Mouse (Mus musculus) heart, adult 2 months (tissue): ENCODE data around the gene Nrf1. TPM values are rescaled to one million over a fixed set of nuclear protein-coding genes. Genes with fewer than 3 reads are reported as not detected.

Source experiments
- DNase-seq, 2 experiments: peaks; one replicate each; pipeline ENCODE4 v3.0.0; 2021
- H3K27ac ChIP-seq: fragments of 200-600 bp; 2 replicates; pipeline ENCODE4 v1.8.1; 2022
- H3K27me3 ChIP-seq: fragments of 200-500 bp; 2 replicates; pipeline ENCODE4 v1.6.1; 2012; ENCODE audit warnings: mild to moderate bottlenecking, low read length, inconsistent platforms, mixed read lengths; ENCODE audit not compliant: control insufficient read depth, insufficient read depth
- H3K36me3 ChIP-seq: fragments of 200-500 bp; 2 replicates; pipeline ENCODE4 v1.6.1; 2012; ENCODE audit warnings: low read length, inconsistent platforms; ENCODE audit not compliant: control insufficient read depth, insufficient read depth
- H3K4me1 ChIP-seq: fragments of 200-500 bp; 2 replicates; pipeline ENCODE4 v1.6.1; 2011; ENCODE audit warnings: low read length; ENCODE audit not compliant: control insufficient read depth, insufficient read depth
- H3K4me3 ChIP-seq: fragments of 200-600 bp; 2 replicates; pipeline ENCODE4 v1.8.1; 2022
- H3K79me2 ChIP-seq: fragments of 200-500 bp; replicated peaks from 2 replicates; pipeline ENCODE4 v1.6.1; 2012; ENCODE audit warnings: mild to moderate bottlenecking, inconsistent platforms, low read length, moderate library complexity, mixed read lengths; ENCODE audit not compliant: control insufficient read depth, insufficient read depth
- H3K9ac ChIP-seq: fragments of 200-500 bp; 2 replicates; pipeline ENCODE4 v1.6.1; 2012; ENCODE audit warnings: low read depth, mild to moderate bottlenecking, control low read depth, inconsistent platforms, low read length, mixed read lengths
- CTCF ChIP-seq: fragments of 200-600 bp; IDR thresholded peaks from 2 replicates; pipeline ENCODE4 v1.8.1; 2022; ENCODE audit warnings: antibody characterized with exemption, mild to moderate bottlenecking, moderate library complexity
- EP300 ChIP-seq: fragments of 200-500 bp; IDR thresholded peaks from 2 replicates; pipeline ENCODE4 v1.6.1; 2011; ENCODE audit warnings: low read depth, low read length, control low read depth; ENCODE audit not compliant: insufficient read depth
- POLR2A ChIP-seq: fragments of 200-500 bp; IDR thresholded peaks from 2 replicates; pipeline ENCODE4 v1.6.1; 2011; ENCODE audit warnings: mild to moderate bottlenecking, low read depth, low read length, control low read depth; ENCODE audit not compliant: insufficient read depth
- WGBS: fragments of 180-500 bp; shearing (Covaris S2); methylation state at CpG from one replicate; pipeline ENCODE4 v1.1.7; 2018; 5-methylcytosine and 5-hydroxymethylcytosine counted together
- intact Hi-C: fragments of 180-260 bp; cut with DNase I; formaldehyde crosslinking; loops from one replicate; pipeline ENCODE4 v1.15.1; 2025
- microRNA-seq, 2 experiments: library from miRNA; unstranded; fragments of <30 nt; microRNA quantifications; one replicate each; pipeline ENCODE4 v1.2.0; 2021
- polyA plus RNA-seq: library from polyadenylated mRNA; depleted of rRNA; stranded (reverse); fragments of >200 nt; gene quantifications from 2 replicates; pipeline ENCODE4 v1.2.3, GENCODE M21; 2012; rRNA removed
- total RNA-seq, 2 experiments: library from RNA; stranded (reverse); gene quantifications; 2 replicates each; pipeline ENCODE4 v1.2.3; 2021

The Nrf1 gene
- total and polyA plus RNA-seq, 3 experiments = 12.7 to 13.9 (median 12.8) TPM

DNA sequence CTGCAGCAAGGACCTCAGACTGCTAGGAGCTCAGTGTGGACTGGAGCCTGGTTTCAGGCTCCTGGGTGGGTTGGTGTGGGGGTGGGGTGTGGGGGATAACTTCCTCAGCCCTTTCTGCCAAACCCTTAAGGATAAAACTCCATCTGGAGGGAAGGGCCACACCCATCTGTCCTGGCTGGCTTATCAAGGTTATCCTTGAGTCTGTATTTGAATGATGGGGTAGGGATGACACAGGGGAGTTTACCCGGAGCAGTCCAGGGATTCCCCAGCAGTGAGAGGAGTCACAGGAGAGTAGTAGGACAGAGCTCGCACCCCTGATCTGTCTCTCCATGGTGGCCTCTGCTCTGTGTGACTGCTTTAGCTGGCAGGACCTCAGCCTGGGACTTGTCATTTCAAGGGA, 132.5 kb downstream of the Nrf1 start:
- WGBS = 48% methylated on average over 2 of the region's 2 CpGs
- DNase-seq = no peak
- peaks cover 28% of the 10 kb centered on the region for H3K27me3 ChIP-seq
- no peak overlapping the region for H3K27ac ChIP-seq
- H3K4me1 ChIP-seq = peaks cover 2% of the 10 kb centered on the region
- no peak overlapping the region for H3K4me3 ChIP-seq
- no peaks in the 10 kb centered on the region for H3K36me3 ChIP-seq
- H3K79me2 ChIP-seq = no peaks in the 10 kb centered on the region
- no peak overlapping the region for H3K9ac ChIP-seq
- no peak for TF ChIP-seq CTCF
- TF ChIP-seq EP300 = no peak
- TF ChIP-seq POLR2A = no peak
- intact Hi-C loops = no loop called here

DNA sequence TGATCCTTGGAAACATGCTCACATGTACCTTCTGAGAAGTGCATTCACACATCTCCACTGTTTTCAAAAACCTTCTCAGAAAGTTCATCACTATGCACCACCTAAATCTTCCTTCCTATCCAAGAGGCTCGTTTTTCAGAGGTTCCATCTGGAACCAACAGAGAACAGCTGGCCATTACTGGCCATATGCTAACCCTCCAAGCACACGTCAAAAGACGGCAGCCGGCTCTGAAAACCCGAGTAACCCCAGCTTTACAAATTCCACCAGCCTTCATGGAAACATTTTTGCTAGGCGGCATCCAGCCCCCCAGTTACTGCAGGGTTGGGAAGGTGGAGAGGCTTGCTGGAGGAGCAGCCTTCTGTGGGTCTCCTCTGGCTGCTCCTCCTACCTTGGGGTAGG, 134.2 kb downstream of the Nrf1 start:
- intact Hi-C loops = no loop called here
- TF ChIP-seq EP300 (no peak), POLR2A (no peak), CTCF (no peak)
- WGBS = 69% methylated on average over 6 of the region's 6 CpGs
- H3K4me3 ChIP-seq = no peak overlapping the region
- H3K79me2 ChIP-seq = no peaks in the 10 kb centered on the region
- no peaks in the 10 kb centered on the region for H3K36me3 ChIP-seq
- no peak overlapping the region for H3K9ac ChIP-seq
- no peaks in the 10 kb centered on the region for H3K4me1 ChIP-seq
- H3K27ac ChIP-seq = no peak overlapping the region
- peaks cover 18% of the 10 kb centered on the region for H3K27me3 ChIP-seq
- no peak for DNase-seq

DNA sequence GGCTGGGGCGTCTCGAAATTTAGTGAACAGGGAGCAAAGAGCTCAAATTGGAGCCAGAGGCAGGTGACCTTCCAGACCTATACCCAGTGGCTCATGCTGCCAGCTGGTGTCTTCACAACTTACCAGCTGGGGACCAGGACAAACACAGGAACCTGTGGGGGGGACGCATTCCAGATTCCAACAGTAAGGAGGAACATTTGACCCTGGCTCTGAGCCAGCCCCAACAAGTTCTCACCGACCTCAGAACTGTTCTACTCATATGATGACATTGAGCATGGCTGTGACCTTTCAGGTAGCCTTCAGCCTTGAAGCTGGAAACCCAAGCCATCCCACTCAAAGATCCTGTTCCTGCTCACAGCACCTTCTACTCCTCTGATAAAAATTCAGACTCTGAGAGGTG, 135.8 kb downstream of the Nrf1 start:
- H3K36me3 ChIP-seq = no peaks in the 10 kb centered on the region
- no peak overlapping the region for H3K27ac ChIP-seq
- no peaks in the 10 kb centered on the region for H3K79me2 ChIP-seq
- TF ChIP-seq CTCF = no peak
- no peak for TF ChIP-seq POLR2A
- TF ChIP-seq EP300 = no peak
- 50% methylated on average over 4 of the region's 4 CpGs for WGBS
- peaks cover 9% of the 10 kb centered on the region for H3K27me3 ChIP-seq
- no peak overlapping the region for H3K4me3 ChIP-seq
- H3K9ac ChIP-seq = no peak overlapping the region
- intact Hi-C loops = no loop called here
- no peaks in the 10 kb centered on the region for H3K4me1 ChIP-seq
- DNase-seq = no peak

DNA sequence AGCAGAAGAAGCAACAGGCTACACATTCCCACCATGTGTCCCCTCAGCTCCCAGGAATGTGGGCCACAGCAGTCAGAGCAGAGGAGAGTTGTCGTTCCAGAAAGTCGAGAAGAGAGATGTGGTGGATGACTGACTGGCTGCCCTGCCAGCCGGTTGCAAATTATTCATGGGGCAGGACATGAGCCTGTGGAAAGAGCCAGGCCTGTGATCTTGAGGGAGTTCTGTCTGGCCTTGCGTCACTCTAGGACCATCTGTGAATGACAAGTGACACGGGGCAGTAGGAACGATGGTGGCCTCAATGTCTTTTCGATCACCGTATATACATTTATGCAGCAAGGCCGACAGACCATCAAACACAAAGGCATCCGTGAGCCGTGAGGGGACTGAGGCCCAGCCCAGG, 147.9 kb downstream of the Nrf1 start:
- intact Hi-C loops = no loop called here
- DNase-seq = no peak
- Histone ChIP-seq H3K9ac (no peak overlapping the region), H3K27ac (no peak overlapping the region), H3K36me3 (no peaks in the 10 kb centered on the region), H3K27me3 (no peaks in the 10 kb centered on the region), H3K4me3 (no peak overlapping the region), H3K79me2 (no peaks in the 10 kb centered on the region), H3K4me1 (no peaks in the 10 kb centered on the region)
- WGBS = 80% methylated on average over 11 of the region's 11 CpGs
- TF ChIP-seq EP300 (no peak), CTCF (no peak), POLR2A (no peak)

DNA sequence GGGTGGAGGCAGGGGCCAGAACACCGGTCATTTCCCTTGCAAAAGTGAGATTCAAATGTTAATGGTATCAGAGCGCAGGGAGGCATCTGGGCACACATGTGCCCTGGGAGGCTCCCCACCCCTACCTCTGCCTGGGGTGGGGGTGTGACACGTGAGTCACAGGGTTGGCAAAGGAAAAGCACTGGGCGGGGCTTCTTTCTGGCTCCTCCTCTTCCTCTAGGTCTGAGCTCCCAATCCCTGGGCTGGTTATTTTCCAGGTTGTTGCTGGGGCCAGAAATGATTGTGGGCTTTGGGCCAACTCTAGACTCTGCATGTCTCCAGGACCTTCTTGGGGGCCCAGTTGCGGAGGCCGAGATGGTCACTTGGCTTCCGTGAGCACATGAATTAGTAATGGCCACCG, 148.4 kb downstream of the Nrf1 start:
- no peaks in the 10 kb centered on the region for H3K27me3 ChIP-seq
- H3K79me2 ChIP-seq = no peaks in the 10 kb centered on the region
- WGBS = 66% methylated on average over 8 of the region's 8 CpGs
- no peak overlapping the region for H3K9ac ChIP-seq
- intact Hi-C loops = no loop called here
- H3K36me3 ChIP-seq = no peaks in the 10 kb centered on the region
- no peaks in the 10 kb centered on the region for H3K4me1 ChIP-seq
- no peak for TF ChIP-seq POLR2A
- TF ChIP-seq EP300 = no peak
- no peak for TF ChIP-seq CTCF
- H3K27ac ChIP-seq = no peak overlapping the region
- H3K4me3 ChIP-seq = no peak overlapping the region
- DNase-seq = no peak

Small RNA genes within 50 kb of the gene (microRNA-seq; reads per million reads assigned to microRNA genes)
- gene Mir182 = 4.6 to 6.7 reads per million in 2 experiments
- 6.7 to 11.2 reads per million in 2 experiments for gene Mir183
- gene Mir96 = 0 to 0.39 reads per million in 2 experiments

Other genes starting within 250 kb of the Nrf1 start
- gene Strip2, start 131.0 kb upstream of the Nrf1 start, total RNA-seq = 10 to 100 TPM; 46.9 to 49.8 TPM
- gene Strip2, start 131.0 kb upstream of the Nrf1 start, polyA plus RNA-seq = 24.2 and 42.5 TPM in 2 replicates